Mouse (Mus musculus) lung, postnatal 0 days (tissue): ENCODE data around the gene Klhl25. TPM values are rescaled to one million over a fixed set of nuclear protein-coding genes. Genes with fewer than 3 reads are reported as not detected.
"Not testable (repeated sequence)": the region's sequence is repeated elsewhere in the genome, so short reads cannot be mapped to it uniquely, and the experiment has no call there.

Experiments
- ATAC-seq: fragments of 200-750 bp; cut with Nextera tagmentation; 2 replicates; pipeline ENCODE4 v1.8.0; 2017; ENCODE audit warnings: moderate library complexity
- DNase-seq: peaks from one replicate; pipeline ENCODE4 v3.0.0-alpha.2; 2016; ENCODE audit warnings: low spot score
- H3K27ac ChIP-seq: fragments of 300-500 bp; sonication (generic); 2 replicates; pipeline ENCODE4 v1.5.1; 2014; ENCODE audit warnings: antibody characterized with exemption, mild to moderate bottlenecking, low read length, mixed read lengths
- H3K27me3 ChIP-seq: fragments of 300-500 bp; sonication (generic); replicated peaks from 2 replicates; pipeline ENCODE4 v1.6.1; 2014; ENCODE audit warnings: low read length, mixed read lengths; ENCODE audit not compliant: insufficient read depth
- H3K36me3 ChIP-seq: fragments of 300-500 bp; sonication (generic); 2 replicates; pipeline ENCODE4 v1.6.1; 2014; ENCODE audit warnings: low read length, mixed read lengths; ENCODE audit not compliant: insufficient read depth
- H3K4me1 ChIP-seq: fragments of 300-500 bp; sonication (generic); 2 replicates; pipeline ENCODE4 v1.6.1; 2014; ENCODE audit warnings: antibody characterized with exemption, low read depth, low read length, mixed read lengths; ENCODE audit not compliant: insufficient read depth
- H3K4me2 ChIP-seq: fragments of 300-500 bp; sonication (generic); replicated peaks from 2 replicates; pipeline ENCODE4 v1.6.1; 2014; ENCODE audit warnings: low read depth, mild to moderate bottlenecking, low read length, moderate library complexity, mixed read lengths
- H3K4me3 ChIP-seq: fragments of 300-500 bp; sonication (generic); 2 replicates; pipeline ENCODE4 v1.5.1; 2014; ENCODE audit warnings: low read depth, low read length
- H3K9ac ChIP-seq: fragments of 300-500 bp; sonication (generic); replicated peaks from 2 replicates; pipeline ENCODE4 v1.6.1; 2014; ENCODE audit warnings: low read depth, mild to moderate bottlenecking
- H3K9me3 ChIP-seq: fragments of 300-500 bp; sonication (generic); 2 replicates; pipeline ENCODE4 v1.6.1; 2016; ENCODE audit warnings: low read length, mixed read lengths
- CTCF ChIP-seq: IDR thresholded peaks from 2 replicates; pipeline ENCODE4 v1.5.1; 2016; ENCODE audit warnings: antibody characterized with exemption, mild to moderate bottlenecking
- EP300 ChIP-seq: IDR thresholded peaks from 2 replicates; pipeline ENCODE4 v1.6.1; 2016; ENCODE audit warnings: antibody characterized with exemption, mild to moderate bottlenecking, control low read depth
- WGBS: fragments of 180-500 bp; shearing (Covaris S2); extraction: QIAGEN DNeasy Blood & Tissue Kit; methylation state at CpG from one replicate; pipeline ENCODE4 v1.1.7; 2014; 5-methylcytosine and 5-hydroxymethylcytosine counted together
- polyA plus RNA-seq: library from polyadenylated mRNA; unstranded; fragments of >200 nt; fragmentation: Nextera tagmentation; extraction: Ambion mirVana; gene quantifications from 2 replicates; pipeline ENCODE4 v1.2.1, GENCODE M21; 2015

Klhl25 gene
- polyA plus RNA-seq, 1 experiment from 2014 or later = 17.7 TPM

DNA sequence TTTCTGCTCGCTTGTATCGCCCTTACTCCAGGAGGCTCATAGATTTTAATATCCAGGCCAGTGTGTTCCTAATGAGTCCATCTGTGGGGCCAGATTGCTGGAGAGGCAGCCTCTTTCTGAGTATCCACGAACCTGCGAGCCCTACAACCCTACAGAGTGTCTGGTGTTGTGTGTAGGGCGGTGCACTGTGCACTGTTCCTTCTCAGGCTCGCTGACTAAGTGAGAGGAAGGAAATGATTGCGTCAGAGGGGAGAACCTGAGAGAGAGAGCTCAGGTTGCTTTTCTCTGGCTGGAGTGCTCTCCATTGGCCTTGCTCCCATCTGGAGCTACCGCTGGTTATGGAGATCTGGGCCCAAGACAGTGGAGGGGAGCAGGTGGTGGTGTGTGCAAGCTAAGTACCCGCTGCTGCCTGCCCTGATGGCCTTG, 11.7 kb downstream of the Klhl25 start:
- 0 out of 2 replicates have a peak overlapping the region, but pooled peaks have one; percentile 26 for H3K27ac ChIP-seq
- no peaks in the 10 kb centered on the region for H3K36me3 ChIP-seq
- H3K4me1 ChIP-seq = peaks cover 9% of the 10 kb centered on the region; the same call in 1 of the 2 replicates
- H3K27me3 ChIP-seq = no peaks in the 10 kb centered on the region
- no peaks in the 10 kb centered on the region for H3K9me3 ChIP-seq
- DNase-seq (peak; percentile 75), ATAC-seq (peak; percentile 46)
- TF ChIP-seq CTCF (no peak), EP300 (no peak)
- no peak overlapping the region for H3K9ac ChIP-seq
- WGBS = 58% methylated on average over 9 of the region's 9 CpGs
- no peak overlapping the region for H3K4me3 ChIP-seq
- no peak overlapping the region for H3K4me2 ChIP-seq

DNA sequence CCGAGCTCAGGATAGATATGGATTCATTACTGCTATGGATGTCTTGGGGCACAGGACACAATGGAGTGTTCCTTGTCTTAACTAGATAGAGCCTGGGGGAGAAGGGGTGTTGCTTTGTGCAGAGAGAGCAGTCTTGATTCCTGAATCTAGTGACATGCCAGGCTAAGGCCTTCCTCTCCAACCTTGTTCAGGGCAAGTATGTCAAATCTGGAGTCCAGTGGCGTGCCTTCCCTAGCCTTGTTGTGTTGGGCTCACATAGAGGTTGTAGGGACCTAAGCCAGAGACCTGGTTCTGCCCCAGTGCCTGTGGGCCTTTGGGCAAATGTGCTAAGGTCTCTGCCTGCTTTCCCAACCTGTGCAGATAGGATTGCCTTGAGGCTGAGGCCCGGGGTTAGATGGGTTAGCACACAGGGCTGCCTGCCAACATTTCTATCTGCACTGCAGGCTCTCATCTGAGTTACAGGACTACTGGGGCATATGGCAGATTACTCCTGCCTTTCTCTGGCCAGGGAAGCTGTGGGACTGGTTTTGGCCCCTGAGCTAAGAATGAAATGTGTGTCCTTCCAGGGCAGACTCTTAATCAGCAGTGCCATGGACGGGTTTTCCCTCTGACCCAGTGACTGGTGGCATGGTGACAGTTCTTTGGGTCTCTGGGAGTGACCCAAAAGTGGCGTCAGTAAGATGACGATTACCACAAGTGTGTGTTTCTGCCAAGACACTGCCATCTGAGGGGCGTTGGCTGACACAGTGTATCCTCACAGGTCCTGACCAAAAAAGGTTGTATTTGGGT, 13.7 kb downstream of the Klhl25 start:
- 0 out of 2 replicates have a peak, but pooled peaks cover 12% of the 10 kb centered on the region for H3K36me3 ChIP-seq
- H3K27me3 ChIP-seq, DNase-seq, H3K9me3 ChIP-seq, H3K27ac ChIP-seq, H3K4me2 ChIP-seq, H3K4me3 ChIP-seq, H3K4me1 ChIP-seq, H3K9ac ChIP-seq: not testable (repeated sequence)
- WGBS = 53% methylated on average over 7 of the region's 7 CpGs
- ATAC-seq = peak; percentile 46

DNA sequence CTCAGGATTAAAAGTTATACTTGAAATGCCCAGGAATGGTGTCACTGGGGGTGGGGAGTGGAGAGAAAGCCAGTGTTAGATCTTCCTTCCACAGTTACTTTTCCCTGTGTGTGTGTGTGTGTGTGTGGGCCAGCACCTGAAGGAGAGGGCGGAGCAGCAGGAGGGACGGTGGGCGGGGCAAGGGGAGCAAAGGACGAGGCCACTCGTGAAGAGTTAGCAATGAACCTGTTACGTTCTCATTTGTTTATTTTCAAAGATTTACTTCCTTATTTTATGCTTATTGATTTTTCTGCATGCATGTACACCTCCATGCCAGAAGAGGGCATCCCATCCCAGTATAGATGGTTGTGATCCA, 14.3 kb downstream of the Klhl25 start:
- not testable (repeated sequence) for H3K4me1 ChIP-seq, H3K4me2 ChIP-seq, H3K9me3 ChIP-seq, H3K27me3 ChIP-seq, H3K4me3 ChIP-seq, DNase-seq, H3K27ac ChIP-seq, H3K9ac ChIP-seq
- ATAC-seq = peak; percentile 17
- WGBS = 74% methylated on average over 6 of the region's 6 CpGs
- H3K36me3 ChIP-seq = 0 out of 2 replicates have a peak, but pooled peaks cover 13% of the 10 kb centered on the region
- TF ChIP-seq CTCF = 0 out of 2 replicates have a peak, but pooled peaks have one; percentile 10

DNA sequence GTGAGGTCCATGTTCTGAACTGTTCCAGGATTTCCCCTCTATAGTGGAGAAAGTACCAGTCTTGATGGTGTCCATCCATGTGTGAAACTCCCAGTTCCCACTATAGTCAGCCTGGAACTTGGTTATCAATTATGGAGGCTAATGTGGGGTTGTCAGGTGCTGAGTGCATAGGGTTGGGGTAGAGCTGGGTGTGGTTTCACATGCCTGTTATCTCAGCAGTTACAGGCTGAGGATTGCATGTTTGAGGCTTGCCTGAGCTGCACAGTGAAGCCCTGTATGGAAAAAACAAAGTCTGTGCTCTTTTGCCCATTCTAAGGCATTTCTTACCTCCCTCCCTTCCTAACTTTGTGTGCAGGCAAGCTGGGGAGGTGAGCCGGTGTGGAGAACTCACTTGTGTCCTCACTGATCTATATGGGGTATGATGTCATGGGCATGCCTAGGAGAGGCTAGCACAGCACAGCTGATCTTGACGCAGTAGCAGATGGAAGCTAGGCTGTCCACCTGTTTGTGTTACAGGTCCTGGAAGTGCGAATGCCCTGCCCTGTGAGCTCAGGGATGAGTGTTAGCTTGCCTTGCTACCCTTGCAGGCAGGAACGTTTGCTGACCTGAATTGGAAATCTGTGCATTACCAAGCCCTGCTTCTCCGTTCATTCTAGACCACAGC, 15.3 kb downstream of the Klhl25 start:
- ATAC-seq, H3K4me3 ChIP-seq: not testable (repeated sequence)

DNA sequence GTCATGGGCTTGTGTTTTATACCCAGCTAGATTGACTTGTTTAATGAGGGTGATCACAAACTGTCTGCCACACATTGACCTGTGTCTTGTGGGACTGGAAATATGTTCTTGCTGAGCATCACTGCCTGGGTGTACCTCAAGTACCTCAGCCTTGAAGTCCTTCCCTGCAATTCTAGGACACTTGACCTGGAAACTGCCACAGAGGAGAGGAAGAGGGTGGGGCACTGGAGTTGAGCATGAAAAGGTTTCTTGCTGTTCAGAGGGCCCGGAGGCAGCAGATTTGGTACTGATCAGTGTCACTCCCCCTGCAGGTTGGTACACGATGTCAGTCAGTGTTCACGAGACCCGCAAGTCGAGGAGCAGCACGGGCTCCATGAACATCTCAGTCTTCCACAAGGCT, 16.9 kb downstream of the Klhl25 start:
- Histone ChIP-seq H3K4me3 (no peak overlapping the region), H3K27ac (no peak overlapping the region), H3K9me3 (no peaks in the 10 kb centered on the region), H3K4me2 (no peak overlapping the region), H3K36me3 (0 out of 2 replicates have a peak, but pooled peaks cover 13% of the 10 kb centered on the region), H3K9ac (no peak overlapping the region), H3K27me3 (no peaks in the 10 kb centered on the region), H3K4me1 (peaks cover 2% of the 10 kb centered on the region; the same call in 1 of the 2 replicates)
- DNase-seq (peak; percentile 72), ATAC-seq (peak; percentile 66)
- WGBS = 82% methylated on average over 6 of the region's 6 CpGs
- TF ChIP-seq CTCF (peak; percentile 27; the same call in 1 of the 2 replicates), EP300 (no peak)

More for the DNA sequence above, 15.3 kb downstream of the Klhl25 start:
- not testable (repeated sequence) for H3K9ac ChIP-seq, H3K27ac ChIP-seq, H3K9me3 ChIP-seq, H3K4me1 ChIP-seq, DNase-seq, H3K4me2 ChIP-seq, H3K27me3 ChIP-seq
- 0 out of 2 replicates have a peak, but pooled peaks cover 13% of the 10 kb centered on the region for H3K36me3 ChIP-seq
- WGBS = 77% methylated on average over 5 of the region's 5 CpGs

DNA sequence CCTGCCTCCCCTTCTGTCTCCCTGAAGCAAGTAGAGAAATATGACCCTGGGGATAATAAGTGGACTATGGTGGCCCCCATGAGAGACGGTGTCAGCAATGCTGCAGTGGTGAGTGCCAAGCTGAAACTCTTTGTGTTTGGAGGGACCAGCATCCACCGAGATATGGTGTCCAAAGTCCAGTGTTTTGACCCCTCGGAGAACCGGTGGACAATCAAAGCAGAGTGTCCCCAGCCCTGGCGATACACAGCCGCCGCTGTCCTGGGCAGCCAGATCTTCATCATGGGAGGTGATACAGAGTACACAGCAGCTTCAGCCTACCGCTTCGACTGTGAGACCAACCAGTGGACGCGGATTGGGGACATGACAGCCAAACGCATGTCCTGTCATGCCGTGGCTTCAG, 18.4 kb downstream of the Klhl25 start:
- 93% methylated on average over 13 of the region's 13 CpGs for WGBS
- no peaks in the 10 kb centered on the region for H3K27me3 ChIP-seq
- H3K4me3 ChIP-seq = no peak overlapping the region
- no peak overlapping the region for H3K4me2 ChIP-seq
- H3K36me3 ChIP-seq = 0 out of 2 replicates have a peak, but pooled peaks cover 13% of the 10 kb centered on the region
- H3K27ac ChIP-seq = no peak overlapping the region
- no peaks in the 10 kb centered on the region for H3K9me3 ChIP-seq
- no peak overlapping the region for H3K9ac ChIP-seq
- ATAC-seq (no peak), DNase-seq (no peak)
- TF ChIP-seq CTCF (no peak), EP300 (no peak)
- peaks cover 3% of the 10 kb centered on the region; the same call in 1 of the 2 replicates for H3K4me1 ChIP-seq
